Mouse (Mus musculus) CH12.LX (cell line): Measurements from ENCODE around the gene Slc23a2. TPM values are rescaled to one million over a fixed set of nuclear protein-coding genes. Genes with fewer than 3 reads are reported as not detected.

Experiments
- DNase-seq: peaks from one replicate; pipeline ENCODE4 v3.0.0-alpha.2; 2013; ENCODE audit errors: extremely low read depth
- H3K27ac ChIP-seq: 2 replicates; pipeline ENCODE4 v1.5.1; 2012; ENCODE audit warnings: low read depth, mild to moderate bottlenecking, control low read depth, moderate library complexity; ENCODE audit not compliant: insufficient read depth
- H3K27me3 ChIP-seq: replicated peaks from 2 replicates; pipeline ENCODE3; 2012; ENCODE audit warnings: inconsistent platforms
- H3K36me3 ChIP-seq, 2 experiments: replicated peaks in 1 of 2; 2 replicates each; pipeline versions ENCODE3 to v1.6.1; 2012; ENCODE audit warnings: inconsistent platforms in 1 of 2, low read length in 1 of 2, mild to moderate bottlenecking in 1 of 2, mixed read lengths in 1 of 2, moderate library complexity in 1 of 2; ENCODE audit not compliant: control insufficient read depth in 1 of 2, insufficient read depth in 1 of 2
- H3K4me1 ChIP-seq, 2 experiments: 2 replicates each; pipeline ENCODE4 v1.6.1; 2012; ENCODE audit warnings: inconsistent platforms in 1 of 2, moderate library complexity in 1 of 2; ENCODE audit not compliant: insufficient read depth in 2 of 2, control insufficient read depth in 1 of 2
- H3K4me2 ChIP-seq: 2 replicates; pipeline ENCODE4 v1.6.1; 2012; ENCODE audit warnings: low read depth, mild to moderate bottlenecking, control low read depth; ENCODE audit not compliant: poor library complexity, insufficient read depth, severe bottlenecking
- H3K4me3 ChIP-seq, 3 experiments: fragments of 150-350 bp in 1 of 3; sonication (generic) in 1 of 3; replicated peaks in 1 of 3; 2 replicates each; pipeline versions ENCODE3 to v1.5.1; 2011 to 2012; ENCODE audit warnings: low read depth in 2 of 3, low read length in 2 of 3, mild to moderate bottlenecking in 2 of 3, moderate library complexity in 2 of 3, control low read depth in 1 of 3, improper control_type of control experiment in 1 of 3, inconsistent platforms in 1 of 3, mixed read lengths in 1 of 3; ENCODE audit not compliant: poor library complexity in 1 of 3
- H3K79me2 ChIP-seq: replicated peaks from 2 replicates; pipeline ENCODE4 v1.6.1; 2012; ENCODE audit warnings: mild to moderate bottlenecking, moderate library complexity; ENCODE audit not compliant: control insufficient read depth, poor library complexity, insufficient read depth, severe bottlenecking; ENCODE audit errors: extremely low read depth
- H3K9ac ChIP-seq: 2 replicates; pipeline ENCODE4 v1.6.1; 2012; ENCODE audit warnings: low read depth, mild to moderate bottlenecking, control low read depth, moderate library complexity; ENCODE audit not compliant: insufficient read depth
- H3K9me3 ChIP-seq: replicated peaks from 2 replicates; pipeline ENCODE3; 2012; ENCODE audit warnings: low read length, inconsistent platforms, mixed read lengths
- BHLHE40 ChIP-seq: IDR thresholded peaks from 2 replicates; pipeline ENCODE4 v1.6.1; 2011; ENCODE audit warnings: mild to moderate bottlenecking, low read depth, low read length, improper control_type of control experiment
- CHD2 ChIP-seq: IDR thresholded peaks from 2 replicates; pipeline ENCODE4 v1.6.1; 2011; ENCODE audit warnings: low read length, improper control_type of control experiment
- CTCF ChIP-seq, 2 experiments: IDR thresholded peaks in 1 of 2; conservative IDR thresholded peaks in 1 of 2; 2 replicates each; pipeline ENCODE4 v1.5.1; 2011 to 2012; ENCODE audit warnings: low read depth in 2 of 2, low read length in 2 of 2, improper control_type of control experiment in 1 of 2, inconsistent platforms in 1 of 2, mild to moderate bottlenecking in 1 of 2, moderate library complexity in 1 of 2
- E2F4 ChIP-seq: IDR thresholded peaks from 2 replicates; pipeline ENCODE4 v1.6.1; 2011; ENCODE audit warnings: low read depth, low read length, improper control_type of control experiment; ENCODE audit not compliant: insufficient replicate concordance
- GABPA ChIP-seq: IDR thresholded peaks from 2 replicates; pipeline ENCODE4 v1.6.1; 2012; ENCODE audit warnings: low read depth, low read length, improper control_type of control experiment, inconsistent platforms; ENCODE audit not compliant: insufficient replicate concordance
- JUN ChIP-seq: IDR thresholded peaks from 2 replicates; pipeline ENCODE4 v1.6.1; 2011; ENCODE audit warnings: low read depth, mild to moderate bottlenecking, low read length, improper control_type of control experiment, moderate library complexity; ENCODE audit not compliant: insufficient read depth
- KAT2A ChIP-seq: IDR thresholded peaks from 2 replicates; pipeline ENCODE4 v1.6.1; 2012; ENCODE audit warnings: low read length, improper control_type of control experiment, inconsistent platforms; ENCODE audit not compliant: insufficient replicate concordance
- MXI1 ChIP-seq: IDR thresholded peaks from 2 replicates; pipeline ENCODE4 v1.6.1; 2011; ENCODE audit warnings: mild to moderate bottlenecking, low read depth, low read length, improper control_type of control experiment
- MYC ChIP-seq: IDR thresholded peaks from 2 replicates; pipeline ENCODE4 v1.6.1; 2011; ENCODE audit warnings: low read depth, mild to moderate bottlenecking, improper control_type of control experiment, low read length
- NRF1 ChIP-seq: IDR thresholded peaks from 2 replicates; pipeline ENCODE4 v1.6.1; 2014; ENCODE audit warnings: low read depth, mild to moderate bottlenecking, inconsistent platforms, low read length, improper control_type of control experiment, moderate library complexity
- PAX5 ChIP-seq: IDR thresholded peaks from 2 replicates; pipeline ENCODE4 v1.6.1; 2012; ENCODE audit warnings: low read length, inconsistent platforms, mixed read lengths
- SIN3A ChIP-seq: IDR thresholded peaks from 2 replicates; pipeline ENCODE4 v1.6.1; 2012; ENCODE audit warnings: low read length, improper control_type of control experiment, inconsistent platforms
- SMC3 ChIP-seq: IDR thresholded peaks from 2 replicates; pipeline ENCODE4 v1.6.1; 2011; ENCODE audit warnings: low read depth, low read length, improper control_type of control experiment
- TBP ChIP-seq: conservative IDR thresholded peaks from 2 replicates; pipeline ENCODE4 v1.6.1; 2011; ENCODE audit warnings: low read depth, low read length, improper control_type of control experiment
- TCF12 ChIP-seq: IDR thresholded peaks from 2 replicates; pipeline ENCODE4 v1.6.1; 2014; ENCODE audit warnings: low read depth, mild to moderate bottlenecking, inconsistent platforms, low read length, improper control_type of control experiment
- UBTF ChIP-seq: IDR thresholded peaks from 2 replicates; pipeline ENCODE4 v1.6.1; 2012; ENCODE audit warnings: low read depth, mild to moderate bottlenecking, inconsistent platforms, low read length, improper control_type of control experiment, moderate library complexity
- USF1 ChIP-seq: IDR thresholded peaks from 2 replicates; pipeline ENCODE4 v1.6.1; 2014; ENCODE audit warnings: low read depth, mild to moderate bottlenecking, inconsistent platforms, low read length, improper control_type of control experiment
- USF2 ChIP-seq: conservative IDR thresholded peaks from 2 replicates; pipeline ENCODE4 v1.6.1; 2011; ENCODE audit warnings: low read depth, low read length, improper control_type of control experiment
- ZC3H11A ChIP-seq: IDR thresholded peaks from 2 replicates; pipeline ENCODE4 v1.6.1; 2012; ENCODE audit warnings: low read depth, mild to moderate bottlenecking, inconsistent platforms, low read length, improper control_type of control experiment
- ZNF384 ChIP-seq: IDR thresholded peaks from 2 replicates; pipeline ENCODE4 v1.6.1; 2012; ENCODE audit warnings: low read depth, low read length, improper control_type of control experiment, inconsistent platforms
- dilution Hi-C: fragments of 300-500 bp; cut with MboI; formaldehyde crosslinking; loops from 2 replicates; pipeline ENCODE4 v1.14.3; 2020; ENCODE audit warnings: low sequenced_read_pairs; ENCODE audit not compliant: extremely low pct_unique_long_range_greater_than_20kb, extremely low pct_ligation_motif_present
- in situ Hi-C: fragments of 300-500 bp; cut with MboI; formaldehyde crosslinking; loops from 3 replicates; pipeline ENCODE4 v1.14.3; 2019; ENCODE audit warnings: low sequenced_read_pairs, low pct_ligation_motif_present, low pct_unique_long_range_greater_than_20kb, mixed read lengths
- polyA plus RNA-seq: library from polyadenylated mRNA; unstranded; fragments of >175 nt; gene quantifications from 2 replicates; pipeline ENCODE4 v1.2.1, GENCODE M21; 2012; ENCODE audit warnings: low read depth; ENCODE audit not compliant: insufficient read length
- total RNA-seq, 2 experiments: library from RNA; depleted of rRNA; stranded (reverse); fragments of 300-350 nt in 1 of 2; fragments of >200 nt in 1 of 2; gene quantifications; 2 replicates each; pipeline ENCODE4 v1.2.3; 2012 to 2014

Slc23a2 gene
- total and polyA plus RNA-seq, 3 experiments: 10.6 to 21.7 (median 13.4) TPM

DNA sequence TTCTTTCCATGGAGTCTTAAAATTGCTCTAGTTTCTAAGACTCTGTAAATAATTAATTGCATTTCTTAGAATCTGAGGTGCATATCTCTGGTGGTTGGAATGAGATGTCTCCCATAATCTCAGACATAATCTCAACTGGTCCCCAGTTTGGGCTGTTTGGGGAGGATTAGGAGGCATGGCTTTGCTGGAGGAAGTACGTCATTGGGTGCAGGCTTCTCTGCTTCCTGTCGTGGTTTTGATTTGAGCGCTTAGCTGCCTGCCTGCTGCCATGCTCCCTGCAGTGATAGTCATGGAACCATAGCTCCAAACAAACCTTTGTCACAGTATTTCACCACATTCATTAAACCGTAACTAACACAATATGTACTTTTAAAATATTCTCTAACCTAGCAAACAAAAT lies 53.2 kb downstream of the Slc23a2 start:
- Histone ChIP-seq H3K4me3 (no peak overlapping the region), H3K9me3 (no peaks in the 10 kb centered on the region), H3K79me2 (no peaks in the 10 kb centered on the region), H3K27me3 (no peaks in the 10 kb centered on the region), H3K4me2 (no peak overlapping the region), H3K9ac (no peak overlapping the region), H3K27ac (no peak overlapping the region), H3K36me3 (peaks cover 22 to 69% of the 10 kb centered on the region in 2 experiments), H3K4me1 (peaks cover 2 to 38% of the 10 kb centered on the region in 2 experiments)
- dilution Hi-C loops: no loop called here
- DNase-seq: no peak
- TF ChIP-seq USF1 (no peak), USF2 (no peak), ZNF384 (no peak), SMC3 (no peak), MXI1 (no peak), JUN (no peak), TCF12 (no peak), TBP (no peak)
- in situ Hi-C loops: no loop called here

DNA sequence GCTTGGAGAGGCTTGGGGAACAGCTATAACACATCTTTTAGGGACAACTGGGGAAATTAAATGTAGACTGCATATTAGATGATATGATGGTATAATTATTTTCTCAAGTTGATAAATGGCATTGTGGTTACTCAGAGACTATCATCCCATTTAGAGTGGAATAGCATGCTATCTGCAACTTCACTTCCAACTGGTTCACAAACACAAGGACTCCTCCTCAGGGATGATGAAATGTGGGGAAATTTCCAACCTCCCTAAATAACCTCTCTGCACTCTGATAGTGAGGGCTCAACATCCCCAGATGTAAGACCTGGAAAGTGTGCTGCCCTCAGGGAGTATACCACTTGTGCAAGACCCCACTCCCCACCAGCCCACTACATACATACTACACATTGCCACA lies 60.1 kb downstream of the Slc23a2 start:
- Histone ChIP-seq H3K4me1 (peaks cover 3 to 10% of the 10 kb centered on the region in 2 experiments; a peak in 3 of 4 replicates), H3K27ac (no peak overlapping the region)
- no peak for DNase-seq
- TF ChIP-seq PAX5: no peak
- TF ChIP-seq TBP: no peak
- TF ChIP-seq UBTF: no peak
- TF ChIP-seq MYC: no peak
- no peak for TF ChIP-seq CTCF (conservative IDR thresholded peaks at IDR 0.05 in 1 of 2, IDR thresholded peaks at IDR 0.05 in 1 of 2; ENCODE audit: low read depth in 2 of 2, low read length in 2 of 2)
- TF ChIP-seq MXI1: no peak
- TF ChIP-seq KAT2A: no peak
- no peak for TF ChIP-seq ZC3H11A
- TF ChIP-seq USF1: no peak
- no peak for TF ChIP-seq E2F4
- no peak for TF ChIP-seq CHD2
- TF ChIP-seq SIN3A: no peak
- TF ChIP-seq TCF12: no peak
- TF ChIP-seq USF2: no peak
- TF ChIP-seq BHLHE40: no peak
- TF ChIP-seq GABPA: no peak
- no peak for TF ChIP-seq NRF1
- TF ChIP-seq, all 38 proteins: peak for 0
- Histone ChIP-seq H3K4me2 (no peak overlapping the region), H3K4me3 (no peak overlapping the region), H3K79me2 (no peaks in the 10 kb centered on the region), H3K36me3 (peaks cover 33 to 98% of the 10 kb centered on the region in 2 experiments), H3K27me3 (no peaks in the 10 kb centered on the region), H3K9me3 (no peaks in the 10 kb centered on the region), H3K9ac (no peak overlapping the region)
- dilution Hi-C loops: no loop called here
- in situ Hi-C loops: no loop called here
